Mouse (Mus musculus) layer of hippocampus, postnatal 14 days (tissue): ENCODE data around the gene Skap1. TPM values are rescaled to one million over a fixed set of nuclear protein-coding genes. Genes with fewer than 3 reads are reported as not detected.

Experiments used
- DNase-seq, 2 experiments: peaks; one replicate each; pipeline ENCODE4 v3.0.0; 2021 to 2022; ENCODE audit warnings: low spot score in 2 of 2, mixed read lengths in 1 of 2
- total RNA-seq, 2 experiments: library from RNA; stranded (reverse); gene quantifications; 2 replicates each; pipeline ENCODE4 v1.2.3; 2021

Skap1 gene
- total RNA-seq, 2 experiments from 2014 or later: 0.78 to 1.5 TPM

GRCm38 (mm10) chr11:96737673-96738471 is 273.5 kb downstream of the Skap1 start:
- DNase-seq: no peak

- DNase-seq: no peak
These were observed 276.4 kb downstream of the Skap1 start for GRCm38 (mm10) chr11:96740796-96741195.

- DNase-seq: peak; percentile 45 to 58
These were observed 277.6 kb downstream of the Skap1 start for GRCm38 (mm10) chr11:96741995-96742394.

DNA sequence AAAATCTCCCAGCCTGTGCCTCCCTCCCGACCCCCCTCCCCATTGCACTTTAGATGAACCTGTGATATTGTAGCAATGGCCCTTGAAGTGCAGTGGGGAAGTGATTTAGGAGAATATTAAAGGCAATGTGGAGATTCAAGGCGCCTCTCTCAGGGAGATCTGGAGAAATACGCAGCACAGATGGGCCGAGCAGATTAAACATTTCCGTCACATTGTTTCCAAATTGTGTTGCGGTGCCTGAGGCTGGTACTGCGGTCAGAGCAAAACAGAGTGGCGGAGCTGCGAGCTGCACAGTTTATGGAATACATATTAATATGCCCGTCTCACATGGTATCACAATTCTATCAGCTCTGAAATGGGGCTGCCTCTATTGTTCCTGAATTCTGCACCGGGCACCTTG is 278.6 kb downstream of the Skap1 start:
- DNase-seq: no peak

DNA sequence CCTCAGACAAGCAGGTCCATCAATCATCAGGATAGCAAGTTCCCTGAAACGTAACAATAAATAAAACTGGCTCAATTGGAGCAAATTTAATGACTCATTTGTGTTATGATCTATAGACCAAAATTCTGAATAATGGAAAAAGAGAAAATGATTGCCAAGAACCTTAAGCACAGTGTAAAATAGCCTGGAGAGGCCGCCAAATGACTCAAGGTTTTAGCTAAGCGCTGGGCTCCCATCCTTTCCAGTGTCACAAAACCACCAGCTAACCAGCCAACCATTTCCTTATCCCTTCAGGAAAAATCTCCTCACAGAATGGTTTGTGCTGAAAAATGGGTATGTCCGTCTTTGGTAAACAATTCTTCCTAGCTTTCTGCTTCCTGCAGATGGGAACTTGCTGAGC is 279.5 kb downstream of the Skap1 start:
- no peak for DNase-seq

- DNase-seq: no peak
These were observed 282.3 kb downstream of the Skap1 start for GRCm38 (mm10) chr11:96746648-96747047.

GRCm38 (mm10) chr11:96747555-96747954 is 283.2 kb downstream of the Skap1 start:
- DNase-seq: no peak

DNA sequence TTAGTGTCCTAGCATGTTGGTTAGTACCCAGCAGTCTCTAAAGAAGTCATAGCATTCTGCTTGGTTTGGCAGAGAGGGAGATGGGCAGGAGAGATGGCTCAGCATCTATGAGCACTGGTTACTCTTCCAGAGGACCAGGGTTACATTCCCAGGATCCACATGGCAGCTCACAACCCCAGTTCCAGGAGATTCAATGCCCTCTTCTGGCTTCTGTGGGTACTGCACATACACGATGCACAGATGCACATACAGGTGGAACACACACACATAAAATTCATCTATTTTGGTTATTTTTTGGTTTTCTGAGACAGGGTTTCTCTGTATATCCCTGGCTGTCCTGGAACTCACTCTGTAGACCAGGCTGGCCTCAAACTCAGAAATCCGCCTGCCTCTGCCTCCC is 290.9 kb downstream of the Skap1 start:
- no peak for DNase-seq

DNA sequence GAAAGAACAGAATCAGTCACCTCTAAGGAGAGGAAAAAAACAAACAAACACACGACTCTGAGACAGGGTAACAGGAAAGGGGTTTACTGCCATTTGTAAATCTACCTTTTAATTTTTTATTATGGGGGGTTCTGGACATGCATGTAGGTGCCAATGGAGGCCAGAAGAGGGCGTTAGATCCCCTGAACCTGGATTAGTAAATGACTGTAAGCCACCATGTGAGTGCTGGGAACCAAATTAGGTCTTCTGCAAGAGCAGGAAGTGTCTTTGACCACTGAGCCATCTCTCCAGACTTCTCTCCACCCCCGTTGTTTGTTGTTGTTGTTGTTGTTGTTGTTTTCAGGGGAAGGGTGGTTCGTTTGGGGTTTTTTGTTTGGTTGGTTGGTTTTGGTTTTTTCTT is 293.0 kb downstream of the Skap1 start:
- no peak for DNase-seq

- no peak for DNase-seq
These were observed 294.0 kb downstream of the Skap1 start for GRCm38 (mm10) chr11:96758402-96758801.

GRCm38 (mm10) chr11:96760042-96760441 is 295.6 kb downstream of the Skap1 start:
- peak in 1 of 2 experiments; percentile 76 for DNase-seq

GRCm38 (mm10) chr11:96761984-96762383 is 297.6 kb downstream of the Skap1 start:
- no peak for DNase-seq

DNA sequence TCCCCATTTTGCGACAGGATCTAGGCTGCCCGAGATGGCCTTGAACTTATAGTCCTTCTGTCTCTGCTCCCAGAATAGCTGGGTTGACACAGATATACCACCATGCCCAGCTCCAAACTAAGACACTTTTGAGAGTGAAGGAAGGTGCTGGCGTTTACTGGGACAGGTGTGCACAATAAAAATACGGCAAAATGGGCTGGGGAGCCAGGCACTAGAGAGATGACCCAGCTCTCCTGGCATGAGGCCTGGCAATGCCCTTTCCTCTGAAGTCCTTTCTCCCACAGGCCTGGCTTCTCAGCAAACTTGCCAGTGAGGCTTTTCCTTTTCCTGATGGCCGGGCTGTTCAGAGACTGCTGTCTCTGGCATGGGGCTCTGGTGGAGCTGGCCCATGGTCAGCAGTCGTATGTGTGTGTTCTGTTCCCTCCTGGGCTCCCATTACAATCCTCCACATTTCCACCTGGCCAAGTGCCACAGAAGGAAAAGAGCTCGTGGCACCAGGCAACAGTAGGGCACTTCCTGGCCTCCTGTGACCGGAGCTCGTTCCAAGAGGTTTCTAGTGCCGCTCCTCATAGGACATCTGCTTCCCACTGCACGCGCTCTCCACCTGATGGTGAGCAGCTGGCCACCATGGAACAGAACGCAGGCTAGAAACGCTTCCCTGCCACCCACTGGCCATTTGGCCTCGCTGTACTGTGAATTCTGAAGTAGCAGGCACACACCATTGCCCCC is 298.5 kb downstream of the Skap1 start:
- DNase-seq: peak in 1 of 2 experiments; percentile 57

DNA sequence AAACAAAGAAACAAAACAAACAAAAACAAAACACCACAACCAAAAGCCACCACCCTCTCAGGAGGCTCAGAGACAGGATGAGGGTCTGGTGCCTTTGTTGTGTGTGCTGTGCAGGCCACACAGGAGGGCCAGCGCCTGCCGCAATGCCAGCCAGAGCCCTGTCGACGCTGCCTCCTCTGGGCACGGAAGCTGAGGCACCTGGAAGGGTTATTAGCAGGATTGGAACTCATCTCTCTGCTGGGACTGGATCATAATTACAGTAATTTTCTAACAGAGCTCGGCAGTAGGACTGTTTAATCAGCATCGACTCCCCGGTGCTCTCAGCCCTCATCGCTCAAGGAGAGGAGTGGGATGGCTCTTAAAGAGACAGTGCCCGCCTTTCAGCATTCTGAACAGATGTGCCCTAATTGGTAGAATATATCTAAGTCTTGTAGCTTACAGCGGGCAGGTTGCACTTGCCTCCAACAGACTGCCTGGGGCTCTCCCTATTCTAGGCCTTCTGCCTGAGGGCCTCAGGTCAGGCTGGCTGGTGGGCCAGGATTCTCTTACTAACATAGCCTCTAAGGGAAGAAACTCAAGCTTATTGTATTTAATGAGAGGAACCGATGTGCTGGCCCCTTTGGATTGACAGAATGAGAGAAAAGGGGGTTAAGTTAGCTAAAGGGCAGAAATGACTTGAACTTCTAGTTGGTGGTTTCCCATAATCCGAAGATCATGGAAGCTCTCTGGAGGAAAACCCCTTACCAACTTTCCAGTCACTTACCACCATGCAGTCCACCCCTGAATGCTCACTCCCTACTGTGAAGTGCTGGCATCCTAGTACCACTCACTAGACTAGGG is 300.3 kb downstream of the Skap1 start:
- no peak for DNase-seq

DNA sequence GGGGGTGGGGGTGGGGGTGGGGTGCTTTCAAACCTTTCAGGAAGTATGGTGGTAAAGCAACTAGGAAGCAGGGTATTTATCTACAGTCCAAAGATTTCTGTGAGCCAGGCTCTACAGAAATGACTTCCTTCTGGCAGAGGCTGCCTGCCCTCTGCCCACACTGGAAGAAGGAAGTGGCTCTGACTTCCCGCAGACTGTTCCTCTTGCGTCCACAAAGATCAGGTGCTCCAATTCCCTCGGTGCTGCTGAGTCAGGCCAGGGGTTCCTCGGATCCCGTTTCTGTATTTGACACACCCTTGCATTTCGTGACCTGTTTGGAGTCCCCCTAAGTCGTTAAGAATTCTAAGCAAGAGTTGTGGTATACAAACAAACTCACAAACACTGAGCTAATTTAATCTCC is 301.3 kb downstream of the Skap1 start:
- no peak for DNase-seq

DNA sequence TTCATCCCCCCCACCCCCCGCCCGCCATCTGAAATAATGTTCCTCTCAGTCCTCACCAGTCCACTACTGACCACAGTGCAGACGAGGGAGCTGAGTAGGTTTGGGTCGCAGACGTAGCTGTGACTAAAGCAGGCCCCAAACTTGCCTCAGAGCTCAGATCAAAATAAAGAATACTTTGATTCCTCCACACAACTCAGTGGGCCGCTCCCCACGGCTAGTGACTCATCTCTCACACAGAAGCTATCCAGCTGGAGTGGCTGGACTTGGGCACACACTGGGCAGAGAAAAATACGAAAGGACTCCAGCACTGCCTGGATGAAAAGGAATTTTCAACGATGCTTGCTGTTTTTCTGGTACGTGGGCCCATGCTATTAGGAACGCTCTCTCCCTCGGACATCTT is 302.2 kb downstream of the Skap1 start:
- no peak for DNase-seq

DNA sequence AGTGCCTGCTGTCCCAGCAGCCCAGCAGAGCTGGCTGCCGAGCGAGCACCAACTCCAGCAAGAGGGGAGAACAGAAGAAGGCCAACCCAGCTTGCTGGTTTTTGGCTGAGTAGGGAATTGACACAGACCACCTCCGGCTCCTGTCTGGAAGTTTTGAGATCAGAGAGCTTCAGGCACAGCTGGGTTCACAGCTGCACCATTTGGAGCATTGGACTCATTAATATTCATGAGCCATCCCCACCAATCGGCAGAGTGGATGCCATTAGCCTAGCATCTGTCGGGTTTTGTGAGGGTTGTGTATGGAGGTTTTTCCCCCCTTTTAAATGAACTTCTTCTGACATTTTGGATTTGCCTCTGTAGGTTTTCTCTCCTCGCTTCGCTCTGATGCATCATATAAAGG is 302.7 kb downstream of the Skap1 start:
- DNase-seq: no peak

GRCm38 (mm10) chr11:96768240-96768639 is 303.8 kb downstream of the Skap1 start:
- no peak for DNase-seq

DNA sequence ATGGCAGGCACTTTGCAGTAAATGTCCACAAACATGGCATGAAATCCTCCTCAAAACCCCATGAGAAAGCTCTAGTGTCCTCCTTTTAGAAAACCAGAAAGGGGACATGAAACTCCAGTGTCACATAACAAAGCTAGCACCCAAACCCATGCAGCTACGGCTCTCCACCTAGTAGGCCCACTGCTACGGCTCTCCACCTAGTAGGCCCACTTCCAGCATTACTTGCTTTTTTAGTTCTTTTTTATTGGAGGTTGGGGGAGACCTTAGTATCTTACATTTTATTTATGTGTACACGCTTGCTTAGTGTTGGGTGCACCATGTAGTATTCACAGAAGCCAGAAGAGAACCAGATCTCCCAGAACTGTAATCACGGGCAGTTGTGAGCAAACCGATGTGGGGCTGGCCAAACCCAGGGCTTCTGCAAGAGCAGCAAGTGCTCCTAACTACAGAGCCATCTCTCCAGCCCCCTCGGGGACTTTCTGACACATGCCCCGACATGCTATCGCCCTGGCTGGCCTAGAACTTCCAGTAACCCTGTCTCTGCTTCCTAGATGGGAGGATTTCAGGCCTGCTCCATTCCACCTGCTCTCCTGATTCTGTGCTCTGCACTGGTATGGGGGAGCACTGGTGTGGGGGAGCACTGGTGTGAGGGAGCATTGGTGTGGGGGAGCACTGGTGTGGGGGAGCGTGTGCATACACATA is 307.0 kb downstream of the Skap1 start:
- no peak for DNase-seq

DNA sequence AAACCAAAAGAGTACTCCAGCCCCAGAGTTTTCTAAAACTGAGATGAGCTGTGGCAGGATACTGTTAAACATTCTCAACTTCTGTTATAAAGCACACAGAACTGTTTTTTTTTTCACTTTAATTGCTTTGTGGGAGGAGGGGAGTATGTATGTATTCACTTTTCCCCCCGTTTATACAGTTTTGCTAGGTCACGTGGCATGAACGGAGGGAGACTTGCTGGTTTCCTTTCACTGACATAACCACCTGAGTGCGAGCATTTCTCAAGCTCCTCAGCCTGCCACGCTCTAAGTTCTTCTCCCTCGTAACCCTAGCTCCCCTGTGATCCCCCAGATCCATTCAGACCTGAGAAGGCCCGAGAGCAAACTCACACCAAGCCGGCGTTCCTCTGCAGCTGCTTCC is 308.0 kb downstream of the Skap1 start:
- DNase-seq: no peak

DNA sequence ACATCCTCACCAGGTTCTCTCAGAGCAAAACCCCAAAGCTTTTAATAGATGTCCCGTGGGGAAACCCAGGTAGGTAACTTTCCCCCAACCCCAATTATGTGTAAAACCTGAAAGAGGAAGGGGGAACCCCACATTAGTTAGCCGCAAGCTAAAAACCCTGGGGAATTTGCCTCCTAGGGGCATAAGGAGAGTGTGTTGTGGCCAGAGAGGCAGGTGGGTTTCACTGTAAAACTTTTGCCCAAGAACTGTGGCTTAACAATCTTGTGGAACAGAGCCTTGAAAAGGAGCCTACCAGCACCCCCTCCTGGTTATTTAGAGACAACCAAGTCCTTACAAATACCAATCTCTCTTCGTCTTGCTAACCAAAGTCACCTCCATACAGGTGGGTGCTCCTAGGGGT is 310.1 kb downstream of the Skap1 start:
- no peak for DNase-seq
